Mouse (Mus musculus) MEL (cell line): ENCODE results near the gene Klre1. TPM values are rescaled to one million over a fixed set of nuclear protein-coding genes. Genes with fewer than 3 reads are reported as not detected.

Source experiments
- DNase-seq: peaks from one replicate; pipeline ENCODE4 v3.0.0; 2011; ENCODE audit warnings: low read depth, low spot score
- H3K27ac ChIP-seq: 2 replicates; pipeline ENCODE4 v1.5.1; 2012; ENCODE audit warnings: low read depth, mild to moderate bottlenecking, control low read depth, low read length, moderate library complexity; ENCODE audit not compliant: control insufficient read depth
- H3K27me3 ChIP-seq, 2 experiments: fragments of 150-350 bp in 1 of 2; sonication (generic) in 1 of 2; 2 replicates each; pipeline ENCODE4 v1.6.1; 2012; ENCODE audit warnings: low read length in 2 of 2, mild to moderate bottlenecking in 2 of 2, improper control_type of control experiment in 1 of 2, moderate library complexity in 1 of 2; ENCODE audit not compliant: insufficient read depth in 2 of 2, control insufficient read depth in 1 of 2
- H3K36me3 ChIP-seq, 2 experiments: 2 replicates each; pipeline ENCODE4 v1.6.1; 2012 to 2014; ENCODE audit warnings: low read length in 2 of 2, improper control_type of control experiment in 1 of 2, inconsistent platforms in 1 of 2, mild to moderate bottlenecking in 1 of 2; ENCODE audit not compliant: insufficient read depth in 2 of 2, control insufficient read depth in 1 of 2
- H3K4me1 ChIP-seq, 2 experiments: fragments of 150-350 bp in 1 of 2; sonication (generic) in 1 of 2; 2 replicates each; pipeline ENCODE4 v1.6.1; 2012; ENCODE audit warnings: low read length in 2 of 2, improper control_type of control experiment in 1 of 2, mild to moderate bottlenecking in 1 of 2; ENCODE audit not compliant: insufficient read depth in 2 of 2, control insufficient read depth in 1 of 2
- H3K4me3 ChIP-seq, 2 experiments: fragments of 150-350 bp in 1 of 2; sonication (generic) in 1 of 2; 2 replicates each; pipeline ENCODE4 v1.5.1; 2012; ENCODE audit warnings: low read depth in 2 of 2, low read length in 2 of 2, mild to moderate bottlenecking in 2 of 2, moderate library complexity in 2 of 2, control low read depth in 1 of 2, improper control_type of control experiment in 1 of 2; ENCODE audit not compliant: control insufficient read depth in 1 of 2, insufficient read depth in 1 of 2
- H3K79me2 ChIP-seq: 2 replicates; pipeline ENCODE4 v1.6.1; 2012; ENCODE audit warnings: mild to moderate bottlenecking, low read length, moderate library complexity; ENCODE audit not compliant: control insufficient read depth, poor library complexity, insufficient read depth
- H3K9ac ChIP-seq: 2 replicates; pipeline ENCODE4 v1.6.1; 2012; ENCODE audit warnings: low read depth, mild to moderate bottlenecking, control low read depth, low read length, moderate library complexity; ENCODE audit not compliant: control insufficient read depth, poor library complexity, severe bottlenecking
- H3K9me3 ChIP-seq: fragments of 150-350 bp; sonication (generic); replicated peaks from 2 replicates; pipeline ENCODE4 v1.6.1; 2012; ENCODE audit warnings: mild to moderate bottlenecking, low read length, improper control_type of control experiment, moderate library complexity; ENCODE audit not compliant: insufficient read depth
- E2F4 ChIP-seq: IDR thresholded peaks from 2 replicates; pipeline ENCODE4 v1.6.1; 2011; ENCODE audit warnings: low read depth, low read length, improper control_type of control experiment, borderline replicate concordance
- ELF1 ChIP-seq: IDR thresholded peaks from 2 replicates; pipeline ENCODE4 v1.6.1; 2014; ENCODE audit warnings: low read depth, mild to moderate bottlenecking, inconsistent platforms, low read length, improper control_type of control experiment, moderate library complexity
- GABPA ChIP-seq: IDR thresholded peaks from 2 replicates; pipeline ENCODE4 v1.6.1; 2012; ENCODE audit warnings: low read depth, mild to moderate bottlenecking, inconsistent platforms, low read length, improper control_type of control experiment, moderate library complexity
- MAFK ChIP-seq: IDR thresholded peaks from 2 replicates; pipeline ENCODE4 v1.6.1; 2011; ENCODE audit warnings: low read depth, mild to moderate bottlenecking, low read length, improper control_type of control experiment, borderline replicate concordance
- MAZ ChIP-seq: IDR thresholded peaks from 2 replicates; pipeline ENCODE4 v1.6.1; 2012; ENCODE audit warnings: low read depth, mild to moderate bottlenecking, inconsistent platforms, low read length, improper control_type of control experiment
- MEF2A ChIP-seq: IDR thresholded peaks from 2 replicates; pipeline ENCODE4 v1.6.1; 2014; ENCODE audit warnings: low read depth, mild to moderate bottlenecking, inconsistent platforms, low read length, improper control_type of control experiment; ENCODE audit not compliant: poor library complexity, insufficient replicate concordance, severe bottlenecking; ENCODE audit errors: extremely low read depth
- NELFE ChIP-seq: IDR thresholded peaks from 2 replicates; pipeline ENCODE4 v1.6.1; 2011; ENCODE audit warnings: low read depth, low read length, improper control_type of control experiment
- POLR2A ChIP-seq, 2 experiments: IDR thresholded peaks; 2 replicates each; pipeline ENCODE4 v1.6.1; 2011 to 2012; ENCODE audit warnings: low read length in 2 of 2, mild to moderate bottlenecking in 2 of 2, control low read depth in 1 of 2, improper control_type of control experiment in 1 of 2, low read depth in 1 of 2, moderate library complexity in 1 of 2; ENCODE audit not compliant: control insufficient read depth in 1 of 2, insufficient read depth in 1 of 2, poor library complexity in 1 of 2
- POLR2AphosphoS2 ChIP-seq: IDR thresholded peaks from 2 replicates; pipeline ENCODE4 v1.6.1; 2011; ENCODE audit warnings: low read length, improper control_type of control experiment
- POLR2AphosphoS5 ChIP-seq: IDR thresholded peaks from 2 replicates; pipeline ENCODE4 v1.6.1; 2012; ENCODE audit warnings: low read depth, borderline replicate concordance, mild to moderate bottlenecking, inconsistent platforms, low read length, moderate library complexity, mixed read lengths
- TAL1 ChIP-seq: IDR thresholded peaks from 2 replicates; pipeline ENCODE4 v1.6.1; 2012; ENCODE audit warnings: mild to moderate bottlenecking, inconsistent platforms, low read length, moderate library complexity, mixed read lengths
- TCF12 ChIP-seq: IDR thresholded peaks from 2 replicates; pipeline ENCODE4 v1.6.1; 2014; ENCODE audit warnings: low read depth, mild to moderate bottlenecking, inconsistent platforms, low read length, improper control_type of control experiment, moderate library complexity
- ZC3H11A ChIP-seq: IDR thresholded peaks from 2 replicates; pipeline ENCODE4 v1.6.1; 2012; ENCODE audit warnings: low read depth, mild to moderate bottlenecking, inconsistent platforms, low read length, improper control_type of control experiment
- ZKSCAN1 ChIP-seq: IDR thresholded peaks from 2 replicates; pipeline ENCODE4 v1.6.1; 2012; ENCODE audit warnings: low read depth, mild to moderate bottlenecking, inconsistent platforms, low read length, improper control_type of control experiment, moderate library complexity
- ZMIZ1 ChIP-seq: IDR thresholded peaks from 2 replicates; pipeline ENCODE4 v1.6.1; 2012; ENCODE audit warnings: low read depth, mild to moderate bottlenecking, inconsistent platforms, low read length, improper control_type of control experiment, moderate library complexity
- ZNF384 ChIP-seq: IDR thresholded peaks from 2 replicates; pipeline ENCODE4 v1.6.1; 2012; ENCODE audit warnings: low read depth, mild to moderate bottlenecking, inconsistent platforms, low read length, improper control_type of control experiment
- polyA plus RNA-seq, 2 experiments: library from polyadenylated mRNA; stranded (reverse) in 1 of 2; unstranded in 1 of 2; fragments of >175 nt in 1 of 2; fragments of >200 nt in 1 of 2; gene quantifications; 2 replicates each; pipeline versions ENCODE4 v1.2.1 to v1.2.4; 2012; ENCODE audit warnings: low replicate concordance in 2 of 2, low read depth in 1 of 2; ENCODE audit not compliant: insufficient read length in 2 of 2, insufficient read depth in 1 of 2, missing spikeins in 1 of 2
- total RNA-seq: library from RNA; depleted of rRNA; stranded (reverse); fragments of 300-350 nt; gene quantifications from 2 replicates; pipeline ENCODE4 v1.2.3, GENCODE M21; 2012; rRNA removed

Klre1 gene
- total RNA-seq (not detected in 2 replicates), polyA plus RNA-seq (not detected)

DNA sequence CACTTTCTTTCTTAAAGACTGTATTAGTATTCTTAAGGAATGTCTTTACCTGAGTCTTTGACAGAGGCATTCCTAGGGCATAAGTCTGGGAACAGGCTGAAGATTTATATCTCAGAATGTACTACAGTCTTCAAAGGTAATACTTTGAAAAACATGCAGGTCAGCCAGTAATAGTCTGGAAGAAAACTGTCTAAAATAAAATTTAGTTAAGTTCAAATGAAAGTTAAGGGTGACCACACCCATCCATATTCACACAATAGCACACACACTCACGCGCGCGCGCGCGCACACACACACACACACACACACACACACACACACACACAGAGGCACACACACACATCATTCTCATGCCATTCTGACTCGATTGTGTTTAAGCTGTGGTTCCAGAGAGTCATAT, at the start of gene Klre1:
TSS of gene Klre1 (plus strand) at position 301 of the 400 bp plus-strand sequence.
- Histone ChIP-seq H3K9me3 (no peaks in the 10 kb centered on the region), H3K4me3 (no peak within 1 kb of the TSS), H3K27ac (no peak within 1 kb of the TSS), H3K27me3 (peaks cover 0 to 2% of the 10 kb centered on the region in 2 experiments; a peak in 2 of 4 replicates), H3K4me1 (no peaks in the 10 kb centered on the region), H3K9ac (no peak within 1 kb of the TSS)
- no peak for DNase-seq
- TF ChIP-seq TAL1 = no peak
- TF ChIP-seq POLR2AphosphoS2 = no peak
- TF ChIP-seq TCF12 = no peak
- TF ChIP-seq MAZ = no peak
- no peak for TF ChIP-seq NELFE
- TF ChIP-seq MEF2A = no peak
- no peak for TF ChIP-seq ELF1
- no peak for TF ChIP-seq ZMIZ1
- no peak for TF ChIP-seq GABPA
- no peak for TF ChIP-seq ZNF384
- TF ChIP-seq ZC3H11A = no peak
- no peak for TF ChIP-seq ZKSCAN1
- no peak for TF ChIP-seq POLR2AphosphoS5
- no peak for TF ChIP-seq MAFK
- TF ChIP-seq, all 39 proteins: peak for 0
- Histone ChIP-seq H3K79me2 (no peaks in the 10 kb centered on the region), H3K36me3 (no peaks in the 10 kb centered on the region)

DNA sequence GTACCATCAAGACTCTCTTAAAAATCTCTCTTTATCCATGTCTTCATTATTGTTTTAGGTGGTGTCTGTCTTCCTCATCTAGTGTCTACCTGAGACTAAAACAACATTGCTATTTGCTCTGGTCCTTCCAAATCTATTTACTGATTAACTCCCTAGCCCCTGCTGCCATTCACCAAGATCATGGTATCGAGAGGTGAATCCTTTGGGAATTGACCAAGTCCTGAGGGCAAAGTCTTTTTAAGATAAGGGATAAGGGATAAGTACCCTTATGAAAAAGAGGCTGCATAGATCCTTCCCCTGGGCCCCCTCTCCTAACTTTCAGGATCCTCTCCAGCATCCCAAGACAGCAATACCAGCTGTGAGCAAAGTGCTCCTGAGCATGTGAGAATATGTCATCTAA, 48.1 kb upstream of the Klre1 start:
- H3K36me3 ChIP-seq = peaks cover 0 to 1% of the 10 kb centered on the region in 2 experiments; a peak in 2 of 4 replicates
- peaks cover 2 to 4% of the 10 kb centered on the region in 2 experiments; a peak in 1 of 4 replicates for H3K27me3 ChIP-seq
- H3K79me2 ChIP-seq = peaks cover 12% of the 10 kb centered on the region
- H3K4me3 ChIP-seq = no peak overlapping the region
- H3K4me1 ChIP-seq = peaks cover 1 to 6% of the 10 kb centered on the region in 2 experiments
- no peak overlapping the region for H3K27ac ChIP-seq
- TF ChIP-seq POLR2A (IDR thresholded peaks at IDR 0.05; ENCODE audit: control insufficient read depth in 1 of 2, insufficient read depth in 1 of 2, low read depth in 1 of 2, low read length in 2 of 2, poor library complexity in 1 of 2) (no peak), MAFK (no peak), ZC3H11A (no peak), ZKSCAN1 (no peak), E2F4 (no peak)
- no peak for DNase-seq
- no peak overlapping the region for H3K9ac ChIP-seq
- no peaks in the 10 kb centered on the region for H3K9me3 ChIP-seq
